Mouse (Mus musculus) forebrain, embryonic 10.5 days (tissue): ENCODE data around the gene Atoh8. TPM values are rescaled to one million over a fixed set of nuclear protein-coding genes. Genes with fewer than 3 reads are reported as not detected.
A peak's percentile ranks its signal among the peaks of the same experiment; 100 is the strongest.

Experiments used
- DNase-seq: peaks from one replicate; pipeline ENCODE4 v3.0.0-alpha.2; 2017; ENCODE audit warnings: low spot score; ENCODE audit errors: extremely low spot score
- H3K27ac ChIP-seq: fragments of 300-500 bp; sonication (generic); 2 replicates; pipeline ENCODE4 v1.5.1; 2016; ENCODE audit warnings: mild to moderate bottlenecking
- H3K27me3 ChIP-seq: fragments of 300-500 bp; sonication (generic); 2 replicates; pipeline ENCODE4 v1.6.1; 2016; ENCODE audit warnings: mild to moderate bottlenecking; ENCODE audit not compliant: poor library complexity, severe bottlenecking
- H3K36me3 ChIP-seq: fragments of 300-500 bp; sonication (generic); replicated peaks from 2 replicates; pipeline ENCODE4 v1.6.1; 2016; ENCODE audit warnings: mild to moderate bottlenecking, moderate library complexity
- H3K4me1 ChIP-seq: fragments of 300-500 bp; sonication (generic); 2 replicates; pipeline ENCODE4 v1.6.1; 2016
- H3K4me3 ChIP-seq: fragments of 300-500 bp; sonication (generic); 2 replicates; pipeline ENCODE4 v1.5.1; 2016; ENCODE audit warnings: mild to moderate bottlenecking, moderate library complexity
- H3K9me3 ChIP-seq: fragments of 300-500 bp; sonication (generic); 2 replicates; pipeline ENCODE4 v1.6.1; 2016; ENCODE audit warnings: mild to moderate bottlenecking, moderate library complexity
- WGBS: fragments of 180-500 bp; shearing (Covaris S2); methylation state at CpG from one replicate; pipeline ENCODE4 v1.1.7; 2016; 5-methylcytosine and 5-hydroxymethylcytosine counted together
- polyA plus RNA-seq: library from polyadenylated mRNA; unstranded; fragments of >200 nt; fragmentation: Nextera tagmentation; extraction: Ambion mirVana; gene quantifications from 2 replicates; pipeline ENCODE4 v1.2.1, GENCODE M21; 2016

Gene Atoh8
- polyA plus RNA-seq, 1 experiment from 2014 or later = 11.2 TPM

DNA sequence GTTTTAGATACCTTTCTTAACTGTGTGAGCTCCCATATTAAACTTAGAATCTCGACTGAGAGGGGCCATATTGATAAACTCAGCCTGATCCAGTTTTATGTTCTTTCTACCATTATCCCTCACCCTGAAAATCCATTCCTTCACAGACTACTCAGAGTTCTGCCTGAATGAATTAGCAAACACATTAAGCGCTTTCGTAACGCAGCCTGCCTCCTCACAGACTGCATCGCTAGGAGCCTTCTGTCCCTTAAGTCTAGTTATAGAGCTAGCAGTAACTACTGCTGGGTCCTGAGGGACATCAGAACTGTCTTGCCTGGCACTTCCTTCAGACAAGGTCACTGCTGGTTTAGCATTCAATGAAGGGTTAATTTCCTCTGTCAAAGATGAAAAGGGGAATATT, 59.4 kb downstream of the Atoh8 start:
- Histone ChIP-seq H3K27me3 (no peaks in the 10 kb centered on the region), H3K4me1 (no peaks in the 10 kb centered on the region), H3K36me3 (no peaks in the 10 kb centered on the region), H3K27ac (no peak overlapping the region), H3K9me3 (no peaks in the 10 kb centered on the region), H3K4me3 (no peak overlapping the region)
- no peak for DNase-seq
- 87% methylated on average over 5 of the region's 5 CpGs for WGBS

DNA sequence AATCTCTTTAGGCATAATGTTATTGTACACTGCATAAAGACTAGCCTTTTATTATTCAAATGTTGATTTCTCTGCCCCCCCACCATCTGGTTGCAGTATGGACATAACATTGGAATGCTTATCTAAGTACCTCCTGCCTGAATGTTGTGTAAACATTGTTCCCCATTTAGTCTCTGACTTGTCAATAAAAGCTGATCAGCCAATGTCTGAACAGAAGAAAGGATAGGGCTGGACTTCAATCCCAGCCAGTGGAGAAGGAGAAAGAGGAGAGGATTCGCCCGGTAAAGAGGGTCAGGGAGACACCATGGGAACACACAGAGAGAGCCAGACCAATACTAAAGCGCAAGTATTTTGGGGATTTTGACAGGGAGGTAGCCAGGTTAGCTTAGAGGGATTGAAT, 60.0 kb downstream of the Atoh8 start:
- Histone ChIP-seq H3K27ac (no peak overlapping the region), H3K9me3 (no peaks in the 10 kb centered on the region), H3K4me3 (no peak overlapping the region), H3K4me1 (no peaks in the 10 kb centered on the region), H3K27me3 (no peaks in the 10 kb centered on the region), H3K36me3 (no peaks in the 10 kb centered on the region)
- no peak for DNase-seq
- 45% methylated on average over 3 of the region's 3 CpGs for WGBS

DNA sequence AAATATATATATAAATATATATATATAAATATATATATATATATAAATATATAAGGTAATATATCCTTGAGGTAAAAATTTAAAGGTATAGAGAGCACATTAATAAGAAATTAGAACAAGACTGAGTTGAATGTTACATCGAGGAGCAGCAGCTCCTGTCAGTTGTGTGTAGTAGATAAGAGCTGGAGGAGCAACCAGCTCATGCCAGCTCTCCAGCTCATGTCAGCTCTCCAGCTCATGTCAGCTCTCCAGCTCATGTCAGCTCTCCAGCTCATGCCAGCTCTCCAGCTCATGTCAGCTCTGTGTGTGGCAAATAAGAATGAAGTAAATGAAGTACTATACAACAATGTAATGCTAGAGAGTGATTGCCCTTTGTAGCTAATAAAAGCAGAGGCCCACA, 62.0 kb downstream of the Atoh8 start:
- 94% methylated on average over 1 of the region's 1 CpGs for WGBS
- DNase-seq = no peak
- no peak overlapping the region for H3K27ac ChIP-seq
- no peaks in the 10 kb centered on the region for H3K9me3 ChIP-seq
- no peaks in the 10 kb centered on the region for H3K4me1 ChIP-seq
- no peak overlapping the region for H3K4me3 ChIP-seq
- H3K36me3 ChIP-seq = no peaks in the 10 kb centered on the region
- H3K27me3 ChIP-seq = no peaks in the 10 kb centered on the region

DNA sequence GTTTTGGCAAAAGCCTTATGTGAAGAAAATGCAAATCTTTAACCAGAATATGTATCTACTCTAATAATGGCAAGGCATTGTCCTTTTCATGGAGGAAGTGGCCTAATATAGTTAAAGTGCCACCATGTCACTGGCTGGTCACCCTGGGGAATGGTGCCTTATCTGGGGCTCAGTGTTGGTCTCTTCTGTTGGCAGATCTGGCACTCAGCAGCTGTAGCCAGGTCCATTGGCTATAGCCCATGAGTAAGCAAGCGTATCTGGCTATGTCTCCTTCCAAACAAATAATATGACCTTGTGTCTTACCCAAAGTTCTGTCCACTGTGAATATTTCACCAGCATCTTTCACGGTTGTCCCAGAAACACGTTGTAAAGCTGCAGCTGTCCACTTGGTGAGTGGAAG, 64.0 kb downstream of the Atoh8 start:
- Histone ChIP-seq H3K36me3 (no peaks in the 10 kb centered on the region), H3K27me3 (no peaks in the 10 kb centered on the region), H3K27ac (no peak overlapping the region), H3K9me3 (no peaks in the 10 kb centered on the region), H3K4me1 (no peaks in the 10 kb centered on the region), H3K4me3 (no peak overlapping the region)
- no peak for DNase-seq
- 88% methylated on average over 3 of the region's 3 CpGs for WGBS

DNA sequence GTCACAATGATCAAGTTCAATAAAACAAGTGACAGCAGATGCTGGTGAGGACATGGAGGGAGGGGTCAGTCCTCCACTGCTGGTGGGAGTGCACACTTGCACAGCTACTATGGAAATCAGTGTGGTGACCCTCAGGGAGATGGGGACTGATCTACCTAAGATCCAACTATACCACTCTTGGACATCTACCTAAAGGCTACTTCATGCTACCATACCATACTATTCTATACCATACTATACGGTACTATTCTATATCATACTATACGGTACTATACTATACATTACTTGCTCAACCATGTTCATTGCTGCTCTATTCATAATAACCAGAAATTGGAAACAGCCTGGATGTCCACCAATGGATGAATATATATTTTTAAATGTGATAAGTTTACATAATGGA, 69.5 kb downstream of the Atoh8 start:
- Histone ChIP-seq H3K9me3 (no peaks in the 10 kb centered on the region), H3K4me1 (peaks cover 14% of the 10 kb centered on the region), H3K27me3 (no peaks in the 10 kb centered on the region), H3K4me3 (no peak overlapping the region), H3K36me3 (no peaks in the 10 kb centered on the region), H3K27ac (no peak overlapping the region)
- no peak for DNase-seq
- WGBS = 48% methylated on average over 2 of the region's 2 CpGs

DNA sequence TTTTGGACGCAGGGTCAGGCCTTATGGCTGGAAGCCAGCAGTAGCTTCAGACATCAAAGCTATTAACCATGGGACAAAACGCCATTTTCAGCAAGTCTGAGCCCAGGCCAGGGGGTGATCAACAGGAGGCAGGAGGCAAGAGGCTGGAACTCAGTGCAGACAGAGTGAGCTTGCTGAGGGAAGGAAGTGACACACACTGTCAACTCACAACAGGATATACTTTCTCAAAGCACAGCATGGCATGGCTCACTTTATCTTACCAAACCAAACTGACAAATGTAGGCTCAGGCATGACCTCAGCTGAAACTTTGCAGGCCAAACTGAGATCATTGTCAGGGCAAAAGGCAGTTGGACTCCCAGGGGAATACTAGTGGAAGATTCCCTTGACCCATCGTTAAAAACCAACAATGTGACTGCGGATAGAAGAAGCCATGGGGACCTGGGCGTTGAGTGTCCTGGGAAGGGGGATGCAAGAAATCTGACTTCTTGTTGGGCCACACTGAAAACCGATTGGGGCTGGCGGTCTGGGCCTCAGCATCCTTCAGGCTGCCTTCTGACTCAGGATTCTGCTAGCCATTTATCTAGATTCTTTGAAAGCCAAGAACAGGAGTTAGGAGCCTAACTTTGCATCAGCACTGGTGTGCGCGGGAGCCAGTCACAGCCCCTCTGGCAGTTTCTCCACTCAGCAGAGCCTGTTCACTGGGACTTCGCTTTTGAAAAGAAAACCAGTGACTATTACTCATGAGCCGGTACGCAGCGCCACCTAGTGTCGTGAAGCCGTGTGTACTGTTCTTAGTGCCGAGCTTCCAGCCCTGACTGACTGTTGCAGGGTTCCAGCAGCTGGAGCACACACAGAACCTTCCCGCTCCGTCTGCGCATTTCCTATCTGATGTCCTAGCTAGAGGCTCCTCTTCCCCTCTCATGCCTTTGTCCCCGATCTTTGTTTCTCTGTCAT, 70.8 kb downstream of the Atoh8 start:
- DNase-seq = peak; percentile 89
- H3K9me3 ChIP-seq = no peaks in the 10 kb centered on the region
- H3K27ac ChIP-seq = peak overlapping the region; percentile 51; the same call in 1 of the 2 replicates

DNA sequence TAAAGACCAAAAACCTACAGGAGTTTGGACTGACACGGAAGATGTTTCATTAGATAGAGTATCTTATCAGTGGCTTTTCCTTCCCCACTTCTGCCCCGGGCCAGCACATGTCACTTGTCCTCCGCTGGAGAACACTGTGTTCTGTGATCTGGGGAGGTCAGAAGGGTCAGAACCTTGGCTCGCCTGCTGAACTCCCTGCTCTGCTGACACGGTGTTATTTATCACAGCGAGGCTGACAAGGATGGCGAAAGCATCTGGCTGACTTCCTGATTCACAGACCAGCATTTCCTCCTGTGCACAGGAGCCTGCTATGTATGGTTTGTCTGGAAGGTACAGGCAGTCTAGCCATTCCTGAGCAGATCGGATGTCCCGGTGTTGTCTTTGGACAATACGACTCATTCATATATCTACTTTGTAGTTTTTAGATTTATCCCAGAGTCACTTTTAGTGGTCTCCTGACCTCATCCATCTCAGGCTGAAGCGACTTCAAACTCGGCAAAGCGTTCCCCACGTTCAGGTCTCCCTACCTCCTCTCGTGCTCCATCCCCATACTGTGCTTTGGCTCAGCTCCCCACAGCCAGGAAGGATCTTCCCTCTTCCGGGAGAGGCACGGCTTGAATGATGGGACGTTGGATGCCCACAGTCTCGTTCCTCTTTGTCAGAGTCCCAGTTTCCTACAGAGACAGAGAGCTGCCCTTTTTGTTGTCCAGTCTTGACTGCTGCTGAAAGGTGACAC, 73.1 kb downstream of the Atoh8 start:
- Histone ChIP-seq H3K9me3 (no peaks in the 10 kb centered on the region), H3K27ac (peak overlapping the region; percentile 40; the same call in 1 of the 2 replicates), H3K27me3 (no peaks in the 10 kb centered on the region), H3K36me3 (no peaks in the 10 kb centered on the region), H3K4me3 (no peak overlapping the region), H3K4me1 (peaks cover 14% of the 10 kb centered on the region)
- no peak for DNase-seq
- WGBS = 60% methylated on average over 19 of the region's 19 CpGs

More for the DNA sequence above, 70.8 kb downstream of the Atoh8 start:
- H3K36me3 ChIP-seq = no peaks in the 10 kb centered on the region
- H3K27me3 ChIP-seq = no peaks in the 10 kb centered on the region
- H3K4me1 ChIP-seq = peaks cover 14% of the 10 kb centered on the region
- no peak overlapping the region; the same call in 1 of the 2 replicates for H3K4me3 ChIP-seq
- WGBS = 25% methylated on average over 20 of the region's 20 CpGs

DNA sequence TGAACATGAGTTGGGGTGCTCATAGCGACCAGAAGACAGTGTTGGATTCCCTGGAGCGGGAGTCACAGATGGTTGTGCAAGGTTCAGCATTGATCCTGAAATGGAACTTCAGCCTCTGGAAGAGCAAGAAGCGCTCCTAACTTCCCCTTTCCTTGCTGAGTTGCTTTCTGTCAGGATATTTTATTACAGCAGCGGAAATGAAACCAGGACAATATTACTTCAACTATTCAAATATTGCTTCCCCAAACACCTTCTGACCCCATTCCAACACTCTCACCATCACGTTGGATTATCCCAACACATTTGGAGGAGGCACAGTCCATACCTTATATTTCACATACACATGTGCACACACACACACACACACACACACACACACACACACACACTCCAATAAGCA, 73.6 kb downstream of the Atoh8 start:
- 87% methylated on average over 5 of the region's 5 CpGs for WGBS
- Histone ChIP-seq H3K27me3 (no peaks in the 10 kb centered on the region), H3K4me1 (peaks cover 14% of the 10 kb centered on the region), H3K27ac (no peak overlapping the region), H3K9me3 (no peaks in the 10 kb centered on the region), H3K36me3 (no peaks in the 10 kb centered on the region), H3K4me3 (no peak overlapping the region)
- DNase-seq = no peak

DNA sequence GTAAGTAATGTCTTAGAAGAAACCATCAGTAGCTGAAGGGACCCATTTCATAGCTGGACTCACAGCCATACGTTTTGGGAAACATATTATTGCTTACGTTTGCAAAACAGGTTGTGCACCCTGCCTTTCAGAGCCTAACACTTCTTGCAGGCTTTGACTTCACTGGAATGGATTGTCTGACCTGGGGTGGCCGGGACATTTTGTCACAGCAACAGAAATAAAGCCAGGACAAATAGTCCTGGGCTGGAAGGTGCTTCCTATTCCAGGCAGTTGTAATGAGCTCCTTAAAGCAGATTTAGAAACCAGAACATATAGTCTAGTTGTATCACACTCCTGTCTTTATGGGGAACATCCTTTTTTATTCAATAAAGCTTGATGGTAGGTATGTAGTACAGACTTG, 74.4 kb downstream of the Atoh8 start:
- H3K9me3 ChIP-seq = no peaks in the 10 kb centered on the region
- DNase-seq = no peak

DNA sequence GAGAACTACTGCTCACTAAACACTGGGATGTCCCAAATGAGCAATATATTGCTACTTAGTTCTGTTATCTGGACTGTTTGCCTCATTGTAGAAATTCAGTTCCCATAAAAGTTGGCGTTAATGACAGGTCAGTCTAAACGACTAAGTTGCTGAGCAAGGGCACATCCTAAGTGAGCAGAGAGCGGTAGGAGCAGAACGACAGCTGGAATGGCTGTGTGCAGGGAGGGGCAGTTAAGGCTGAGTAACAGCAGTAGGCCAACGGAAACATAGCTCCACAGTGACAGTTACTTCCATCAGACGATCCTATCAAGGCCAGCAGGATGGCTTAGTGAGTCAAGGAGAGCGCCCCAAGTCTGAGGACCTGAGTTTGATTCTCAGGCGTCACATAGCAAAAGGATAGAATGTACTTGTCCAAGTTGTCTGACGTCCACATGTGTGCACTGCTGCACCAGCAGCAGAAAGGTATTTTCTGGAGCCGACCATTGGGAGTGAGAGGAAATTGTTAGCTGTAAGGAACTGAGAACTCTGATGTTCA, 75.4 kb downstream of the Atoh8 start:
- WGBS = 87% methylated on average over 10 of the region's 10 CpGs
- H3K36me3 ChIP-seq = peaks cover 10% of the 10 kb centered on the region
- peaks cover 13% of the 10 kb centered on the region for H3K4me1 ChIP-seq
- no peaks in the 10 kb centered on the region for H3K9me3 ChIP-seq
- H3K4me3 ChIP-seq = no peak overlapping the region
- no peak for DNase-seq
- H3K27ac ChIP-seq = no peak overlapping the region
- H3K27me3 ChIP-seq = no peaks in the 10 kb centered on the region

More for the DNA sequence above, 74.4 kb downstream of the Atoh8 start:
- Histone ChIP-seq H3K27ac (no peak overlapping the region), H3K4me1 (peaks cover 14% of the 10 kb centered on the region), H3K4me3 (no peak overlapping the region), H3K36me3 (no peaks in the 10 kb centered on the region; the same call in 1 of the 2 replicates), H3K27me3 (no peaks in the 10 kb centered on the region)
- WGBS = 83% methylated on average over 3 of the region's 3 CpGs

DNA sequence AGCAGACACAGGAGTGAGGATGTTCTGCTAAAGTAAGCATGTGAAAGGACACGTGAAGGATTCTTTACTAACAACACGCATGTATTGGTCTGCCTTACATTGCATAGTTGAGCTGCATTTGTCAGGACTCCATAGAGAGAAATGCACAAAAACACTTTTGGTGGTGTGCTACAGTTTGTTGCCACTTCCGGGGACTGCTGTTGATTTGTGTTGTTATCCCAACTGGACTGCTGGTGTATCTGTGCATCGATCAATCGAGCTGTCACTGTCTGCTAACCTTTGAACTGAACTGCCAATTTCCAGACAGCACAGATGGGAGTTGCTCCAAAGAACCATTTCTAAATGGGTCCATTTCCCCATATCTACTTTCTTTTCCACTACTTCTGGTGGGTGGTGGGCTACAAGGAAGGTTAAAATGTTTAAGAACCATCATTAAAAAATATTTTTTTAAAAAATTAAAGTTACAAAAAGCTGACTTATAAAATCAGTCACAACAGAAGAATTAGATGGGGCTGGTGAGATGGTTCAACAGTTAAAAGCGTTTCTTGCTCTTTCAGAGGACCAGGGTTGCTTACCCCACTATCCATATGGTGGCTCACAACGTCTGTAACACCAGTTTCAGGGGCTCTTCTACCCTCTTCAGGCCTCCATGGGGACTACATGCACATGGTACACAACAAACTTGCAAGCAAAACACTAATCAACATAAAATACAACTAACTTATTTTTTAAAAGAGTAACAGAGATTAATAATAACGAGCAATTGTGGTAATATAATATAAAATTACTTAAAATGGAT, 76.2 kb downstream of the Atoh8 start:
- peaks cover 8% of the 10 kb centered on the region; the same call in 1 of the 2 replicates for H3K4me1 ChIP-seq
- WGBS = 85% methylated on average over 8 of the region's 8 CpGs
- no peaks in the 10 kb centered on the region for H3K9me3 ChIP-seq
- no peak for DNase-seq
- no peaks in the 10 kb centered on the region for H3K27me3 ChIP-seq
- H3K27ac ChIP-seq = no peak overlapping the region
- H3K4me3 ChIP-seq = no peak overlapping the region
- H3K36me3 ChIP-seq = peaks cover 15% of the 10 kb centered on the region
